Mouse (Mus musculus) G1E-ER4 (cell line): ENCODE results near the gene Drap1. TPM values are rescaled to one million over a fixed set of nuclear protein-coding genes. Genes with fewer than 3 reads are reported as not detected.

Experiments
- GATA1 ChIP-seq: IDR thresholded peaks from one replicate; pipeline ENCODE4 v1.8.0; 2012; ENCODE audit warnings: low read length, inconsistent platforms
- polyA plus RNA-seq: library from polyadenylated mRNA; stranded (reverse); fragments of >175 nt; gene quantifications from 2 replicates; pipeline ENCODE4 v1.2.3, GENCODE M21; 2012

Gene Drap1
- polyA plus RNA-seq, 1 experiment = 390 TPM

DNA sequence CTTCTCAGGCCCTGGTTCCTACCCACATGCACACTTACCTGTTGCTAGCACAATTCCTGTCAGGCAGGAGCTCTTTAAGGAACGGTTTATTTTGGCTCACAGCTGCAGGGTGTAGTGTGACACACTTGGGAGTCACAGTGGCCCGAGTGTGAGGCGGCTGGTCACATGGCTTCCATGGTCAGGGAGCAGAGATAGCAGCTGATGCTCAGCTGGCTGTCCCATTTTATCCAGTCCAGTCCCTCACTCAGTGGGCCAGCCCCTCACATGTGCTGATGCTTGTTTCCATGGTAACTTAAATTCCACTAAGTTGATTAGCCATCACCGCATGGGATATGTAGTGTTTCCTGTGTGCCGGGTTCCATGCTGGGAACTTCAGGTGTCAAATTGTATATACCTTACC is 12.8 kb downstream of the Drap1 start:
- no peak for TF ChIP-seq GATA1

DNA sequence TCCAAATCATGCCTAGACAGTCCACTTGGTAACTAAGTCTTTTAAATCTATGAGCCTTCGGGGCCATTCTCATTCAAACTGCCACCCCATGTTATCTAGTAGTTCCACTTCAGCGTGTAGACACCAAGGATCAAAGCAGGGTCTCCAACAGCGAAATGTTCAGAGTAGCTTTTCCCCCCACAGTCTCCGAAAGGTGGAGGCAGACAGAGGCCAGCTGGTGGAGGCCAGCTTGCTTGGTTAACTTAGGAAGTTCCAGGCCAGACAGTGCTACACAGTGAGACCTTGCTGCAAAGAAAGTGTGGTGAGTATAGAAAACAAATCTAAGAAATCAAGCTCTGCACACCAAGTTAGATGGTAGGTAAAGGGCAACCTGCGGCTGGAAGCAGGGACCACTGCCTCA is 14.1 kb downstream of the Drap1 start:
- no peak for TF ChIP-seq GATA1

DNA sequence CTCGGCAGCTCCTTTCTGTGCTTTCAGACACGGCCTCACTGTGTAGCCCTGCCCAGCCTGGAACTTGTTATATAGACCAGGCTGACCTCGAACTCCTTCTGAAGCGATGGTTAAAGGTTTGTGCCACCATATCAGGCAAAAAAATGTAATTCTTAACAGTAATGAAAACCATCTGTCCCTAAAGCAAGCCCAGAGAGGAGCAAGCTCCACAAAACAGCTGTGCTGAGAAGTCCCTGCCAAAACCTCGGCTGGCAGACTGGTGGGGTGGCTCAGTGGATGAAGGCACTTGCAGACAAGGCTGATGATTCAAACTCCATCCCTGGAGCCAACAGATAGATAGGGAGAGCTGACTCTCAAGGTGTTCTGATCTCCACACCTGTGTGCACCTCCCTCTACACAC is 15.7 kb downstream of the Drap1 start:
- no peak for TF ChIP-seq GATA1

DNA sequence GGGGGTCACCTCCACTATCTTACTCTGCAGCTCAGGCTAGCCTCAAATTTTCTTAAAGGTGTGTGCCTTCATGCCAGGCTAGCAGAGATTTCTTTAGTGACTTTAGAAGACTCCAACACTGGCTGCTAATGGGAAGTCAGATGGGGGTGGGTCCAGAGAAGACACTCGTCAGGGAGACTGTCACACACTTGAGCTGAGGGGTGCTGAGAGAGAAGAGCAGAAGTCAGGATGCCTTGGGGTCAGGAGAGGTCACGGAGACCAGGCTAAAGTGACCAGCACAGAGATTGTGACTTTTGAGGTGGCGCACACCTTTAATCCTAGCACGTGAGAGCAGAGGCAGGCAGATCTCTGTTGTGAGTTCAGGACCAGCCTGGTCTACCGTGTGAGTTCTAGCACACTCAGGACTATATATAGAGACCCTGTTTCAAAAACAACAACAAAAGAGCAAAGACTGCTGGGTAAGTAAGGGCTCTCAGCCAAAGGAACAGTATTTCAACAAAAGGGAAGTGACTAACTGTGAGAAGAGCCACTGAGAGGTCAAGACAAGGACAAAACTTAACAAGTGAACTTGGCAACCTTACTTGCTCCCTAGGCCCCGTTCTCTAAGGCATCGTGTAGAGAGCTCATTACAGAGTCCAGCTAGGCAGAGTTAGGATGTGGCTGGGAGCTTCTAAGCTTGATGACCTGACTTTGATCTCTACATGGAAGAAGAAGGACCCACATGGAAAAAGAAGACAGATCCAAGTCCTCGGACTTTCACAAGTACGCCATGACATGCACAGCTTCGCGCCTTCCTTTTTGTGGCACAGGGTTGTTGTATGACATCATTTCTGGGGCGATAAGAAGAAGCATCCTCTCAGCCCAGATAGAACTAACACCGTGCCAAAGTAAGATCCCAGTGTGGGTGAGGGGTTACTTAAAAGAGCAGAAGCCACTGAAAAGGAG is 16.4 kb downstream of the Drap1 start:
- no peak for TF ChIP-seq GATA1

DNA sequence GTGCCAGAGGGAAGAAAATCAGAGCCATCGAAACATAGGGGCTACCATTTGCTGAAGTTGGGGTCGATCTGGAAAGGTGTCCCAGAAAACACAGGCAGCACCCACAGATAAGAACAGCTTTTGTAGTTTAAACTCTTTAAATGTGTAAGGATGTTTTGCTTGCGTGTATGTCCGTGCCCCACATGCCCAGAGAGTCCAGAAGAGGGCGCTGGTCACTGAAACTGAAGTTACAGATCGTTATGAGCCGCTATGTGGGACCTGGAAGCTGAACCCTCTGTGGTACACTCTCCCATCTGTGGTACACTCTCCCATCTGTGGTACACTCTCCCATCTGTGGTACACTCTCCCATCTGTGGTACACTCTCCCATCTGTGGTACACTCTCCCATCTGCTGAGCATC is 17.6 kb downstream of the Drap1 start:
- no peak for TF ChIP-seq GATA1

DNA sequence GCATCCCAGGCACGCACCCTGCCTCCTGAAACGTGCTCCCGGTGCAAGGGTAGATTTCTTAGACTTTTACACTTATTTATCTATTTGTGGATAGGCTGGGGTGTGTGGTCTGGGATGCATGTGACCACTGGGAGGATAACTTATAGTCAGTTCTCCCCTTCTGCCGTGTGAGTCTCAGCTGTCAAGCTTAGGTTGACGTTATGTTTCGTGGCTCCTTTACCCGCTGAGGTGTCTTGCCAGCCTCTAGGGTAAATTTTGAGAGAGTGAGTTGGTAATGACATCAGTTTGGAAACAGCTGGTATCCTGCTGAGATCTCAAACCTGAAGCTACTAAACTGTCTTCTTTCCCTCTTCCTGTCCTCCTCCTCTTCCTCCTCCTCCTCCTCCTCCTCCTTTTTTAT is 18.9 kb downstream of the Drap1 start:
- no peak for TF ChIP-seq GATA1

DNA sequence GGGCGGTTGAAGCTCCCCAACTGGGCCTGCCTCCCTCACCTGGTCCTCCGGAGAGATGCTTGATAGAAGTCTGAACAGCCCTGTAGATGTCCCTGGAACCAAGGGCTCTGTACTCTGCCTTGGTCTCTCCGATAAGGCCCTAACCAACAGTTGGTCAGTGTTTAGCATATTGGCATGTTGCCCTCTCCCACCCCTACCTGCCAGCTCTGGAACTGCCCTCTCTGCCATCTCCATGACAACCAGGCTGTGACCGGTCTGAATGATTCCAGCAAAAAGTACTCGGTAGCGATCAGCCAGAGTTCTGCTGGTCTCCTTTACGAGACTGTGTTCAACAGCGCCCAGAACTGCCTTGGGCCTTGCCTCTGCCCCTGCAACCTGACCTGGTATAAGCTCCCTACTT is 22.5 kb downstream of the Drap1 start, which contains the start of gene Tsga10ip:
Tsga10ip (minus strand) TSS at position 234 of the 400 bp plus-strand sequence.
- TF ChIP-seq GATA1 = no peak

DNA sequence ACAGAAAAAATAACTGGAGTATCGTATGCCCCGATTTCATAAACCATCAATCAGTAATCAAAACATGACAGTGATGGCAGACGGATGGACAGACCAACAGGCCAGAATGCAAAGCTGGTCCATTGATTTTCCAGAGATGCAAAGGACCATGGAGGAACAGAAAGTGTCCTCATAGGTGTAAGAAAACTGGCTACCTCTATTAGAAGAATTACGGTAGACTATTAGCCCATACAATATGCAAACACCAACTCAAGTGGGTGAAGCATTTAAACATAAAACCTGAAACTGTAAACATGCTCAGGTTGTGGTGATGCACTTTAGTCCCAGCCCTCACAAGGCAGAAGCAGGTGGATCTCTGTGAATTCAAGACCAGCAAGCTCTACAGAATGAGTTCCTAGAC is 29.4 kb downstream of the Drap1 start:
- no peak for TF ChIP-seq GATA1

DNA sequence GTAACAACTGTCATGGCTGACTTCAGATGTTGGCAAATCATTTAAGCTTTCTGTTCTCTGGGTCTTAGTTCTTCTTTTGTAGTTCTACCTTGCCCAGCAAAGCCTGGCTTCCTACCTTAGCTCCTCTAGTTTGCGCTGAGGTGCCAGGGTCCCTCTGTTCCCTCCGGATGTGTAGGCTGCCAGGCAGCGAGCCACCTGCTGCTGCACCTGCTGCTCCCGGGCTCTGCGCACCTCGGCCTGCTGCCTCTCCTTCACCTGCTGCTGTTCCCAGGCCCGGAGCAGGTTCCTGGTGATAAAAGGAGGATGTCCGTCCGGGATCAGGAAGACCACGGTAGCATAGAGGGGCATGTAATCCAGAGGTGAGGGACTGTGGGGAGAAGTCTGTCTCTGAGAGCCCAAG is 30.6 kb downstream of the Drap1 start:
- no peak for TF ChIP-seq GATA1

DNA sequence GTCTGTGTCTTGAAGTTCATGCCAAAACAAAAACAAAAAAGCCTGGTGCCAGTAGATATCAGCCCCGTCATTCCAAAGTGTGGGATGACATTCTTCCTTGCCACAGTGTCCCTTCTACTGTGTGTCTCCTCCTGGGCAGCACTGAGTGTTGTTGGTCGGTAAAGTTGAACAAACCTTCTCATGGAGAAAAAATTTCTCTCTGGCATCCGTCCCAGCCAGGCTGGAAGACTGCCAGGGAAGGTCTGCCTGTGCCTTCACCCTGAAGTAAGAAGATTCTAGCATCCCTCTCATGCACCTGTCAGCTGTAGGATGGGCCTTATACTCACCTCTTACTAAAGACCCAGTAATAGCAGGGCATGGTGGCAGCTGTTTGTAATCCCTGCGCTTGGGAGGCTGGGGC is 31.9 kb downstream of the Drap1 start:
- no peak for TF ChIP-seq GATA1

DNA sequence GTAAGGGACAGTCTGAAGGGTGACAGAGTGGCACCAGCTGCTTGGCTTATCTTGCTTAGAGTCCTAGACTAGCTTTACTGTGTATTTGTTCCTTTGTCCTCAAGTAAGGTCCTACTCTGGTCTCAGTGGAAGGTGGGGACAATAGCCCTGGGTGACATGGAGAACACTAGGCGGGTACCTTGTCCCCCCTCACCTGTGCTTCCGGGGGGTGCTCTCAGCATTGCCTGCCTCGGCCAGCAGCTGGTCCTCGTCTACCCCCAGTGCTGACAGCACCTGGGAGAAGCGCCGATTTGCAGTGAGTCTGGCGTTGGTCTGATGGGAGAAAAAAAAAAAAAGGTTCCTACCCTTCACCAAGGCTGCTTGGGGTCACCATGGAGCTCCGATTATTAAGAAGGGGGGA is 34.4 kb downstream of the Drap1 start:
- TF ChIP-seq GATA1 = no peak

DNA sequence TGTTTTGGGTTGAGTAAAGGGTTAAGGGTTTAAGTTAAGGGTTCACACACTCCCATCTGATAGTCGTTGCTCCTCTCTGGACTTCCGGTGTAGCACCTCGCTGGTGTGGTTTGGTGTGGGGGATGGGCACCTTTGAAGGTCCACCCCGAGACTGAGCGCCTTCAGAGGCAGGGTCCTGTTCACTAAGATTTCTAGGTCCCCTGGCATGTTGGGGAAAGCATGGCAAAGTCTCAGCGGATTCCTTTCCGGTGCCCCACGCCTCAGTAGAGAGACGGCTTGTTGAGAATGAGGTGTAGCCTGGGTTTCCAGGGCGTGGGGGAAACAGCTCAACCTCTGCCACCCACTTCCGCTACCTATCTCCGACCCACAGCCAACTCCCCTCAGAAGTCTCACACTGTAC is 35.1 kb downstream of the Drap1 start:
- no peak for TF ChIP-seq GATA1

DNA sequence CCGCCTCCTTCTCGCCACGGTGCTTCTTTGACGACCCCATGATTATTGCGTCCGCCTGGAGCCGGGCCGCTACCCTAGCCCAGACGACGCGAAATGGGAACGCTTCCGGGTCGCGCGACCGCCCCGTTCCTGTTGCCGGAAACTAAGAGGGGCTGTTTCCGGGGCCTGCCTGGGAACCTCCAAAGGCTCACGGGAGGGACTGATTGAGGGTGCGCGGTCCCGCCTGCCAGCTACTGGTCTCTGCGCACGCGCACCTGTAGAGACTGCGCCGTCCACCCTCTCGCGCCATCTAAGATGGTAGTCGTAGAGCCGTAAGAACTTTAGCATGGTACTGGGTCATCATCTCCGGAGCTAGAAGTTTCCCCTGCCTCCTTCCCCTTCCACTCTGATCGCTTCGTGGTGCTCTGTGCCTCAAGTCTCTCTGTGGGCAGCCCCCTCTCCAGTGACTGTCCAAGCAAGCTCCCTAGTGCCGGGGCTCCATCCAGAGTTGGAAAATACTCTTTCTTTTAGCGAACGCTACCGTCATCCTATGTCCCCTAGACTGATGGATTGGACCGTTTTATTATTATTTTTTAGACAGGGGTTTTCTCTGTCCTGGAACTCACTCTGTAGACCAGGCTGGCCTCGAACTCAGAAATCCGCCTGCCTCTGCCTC is 36.1 kb downstream of the Drap1 start, which contains the start of gene Sart1:
Sart1 (minus strand) TSS at position 116 of the 655 bp plus-strand sequence.
- no peak for TF ChIP-seq GATA1

DNA sequence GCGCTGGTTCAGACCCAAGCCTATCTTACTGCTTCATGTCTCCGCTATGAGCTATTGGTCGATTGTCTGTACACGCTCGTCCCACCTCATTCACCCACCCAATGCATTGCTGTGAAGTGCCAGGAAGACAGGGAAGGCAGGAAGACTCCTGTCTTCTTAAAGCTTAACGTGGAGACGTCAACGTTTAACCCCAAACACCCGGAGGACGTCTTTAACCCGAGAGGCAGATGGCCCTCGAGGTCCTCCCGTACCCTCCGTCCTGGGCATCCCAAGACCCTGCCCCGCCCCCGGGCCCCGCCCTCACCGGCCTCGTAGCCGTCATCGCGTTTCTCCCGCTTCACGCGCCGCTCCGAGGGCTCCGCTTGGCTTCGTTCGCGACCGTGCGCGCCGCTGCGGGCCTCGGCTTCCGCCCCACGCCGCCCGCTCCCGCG is 36.8 kb downstream of the Drap1 start:
- TF ChIP-seq GATA1 = no peak

DNA sequence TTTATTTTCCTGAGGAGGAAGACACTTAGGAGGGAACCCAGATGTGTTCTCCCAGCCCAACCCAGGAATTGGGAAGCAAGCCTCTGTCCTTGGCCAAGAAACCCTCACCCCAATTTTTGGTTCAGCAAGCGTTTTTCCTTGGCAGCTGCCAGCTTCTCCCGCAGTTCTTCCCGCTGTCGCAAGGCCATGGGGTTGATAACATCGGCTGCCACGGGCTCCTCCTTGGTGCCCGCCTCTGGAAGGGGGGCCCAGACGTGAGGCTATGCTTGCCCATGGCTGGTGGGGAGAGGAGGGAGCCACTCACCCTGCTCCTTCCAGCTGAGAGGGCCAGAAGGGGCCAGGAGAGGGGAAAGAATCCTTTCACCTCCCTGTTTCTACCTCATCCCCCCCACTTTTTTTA is 40.1 kb downstream of the Drap1 start:
- TF ChIP-seq GATA1 = no peak

DNA sequence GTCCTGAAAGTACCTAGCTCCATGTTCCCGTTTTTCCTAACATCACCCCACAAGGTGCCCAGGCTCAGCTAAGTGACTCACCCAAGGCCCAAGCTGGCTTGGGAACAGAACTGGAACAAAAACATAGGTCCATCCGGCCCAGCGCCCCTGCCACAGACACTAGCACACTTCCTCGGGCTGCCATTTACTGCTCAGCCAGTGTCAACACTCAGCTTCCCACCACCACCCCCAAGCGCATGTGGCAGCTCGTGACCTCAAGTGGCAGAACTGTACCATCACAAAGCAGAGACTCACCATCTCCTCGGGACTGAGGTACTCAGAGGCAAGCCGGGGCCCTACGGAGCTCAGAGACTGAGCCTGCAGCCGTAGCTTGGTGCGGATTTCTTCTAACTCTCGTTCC is 41.5 kb downstream of the Drap1 start:
- no peak for TF ChIP-seq GATA1

DNA sequence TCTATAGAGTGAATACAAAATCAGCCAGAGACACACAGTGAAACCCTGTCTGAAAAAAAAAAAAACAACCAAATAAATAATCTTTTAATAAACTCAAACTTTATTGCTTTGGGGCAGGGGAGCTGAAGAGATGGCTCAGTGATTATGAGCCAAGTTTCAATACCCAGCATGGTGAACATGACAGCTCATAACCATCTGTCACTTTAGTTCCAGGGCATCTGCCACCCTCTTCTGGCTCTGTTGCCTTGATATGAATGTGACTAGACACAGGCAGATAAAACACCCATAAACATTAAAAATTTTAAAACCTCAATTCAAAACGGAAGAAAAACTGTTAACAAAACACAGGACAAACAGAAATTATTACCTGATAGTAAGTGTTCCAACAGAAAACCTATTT is 47.3 kb downstream of the Drap1 start:
- TF ChIP-seq GATA1 = no peak
